Mouse (Mus musculus): Measurements from ENCODE around the gene Phlda3.
A peak's percentile ranks its signal among the peaks of the same experiment; 100 is the strongest.

Gene Phlda3

DNA sequence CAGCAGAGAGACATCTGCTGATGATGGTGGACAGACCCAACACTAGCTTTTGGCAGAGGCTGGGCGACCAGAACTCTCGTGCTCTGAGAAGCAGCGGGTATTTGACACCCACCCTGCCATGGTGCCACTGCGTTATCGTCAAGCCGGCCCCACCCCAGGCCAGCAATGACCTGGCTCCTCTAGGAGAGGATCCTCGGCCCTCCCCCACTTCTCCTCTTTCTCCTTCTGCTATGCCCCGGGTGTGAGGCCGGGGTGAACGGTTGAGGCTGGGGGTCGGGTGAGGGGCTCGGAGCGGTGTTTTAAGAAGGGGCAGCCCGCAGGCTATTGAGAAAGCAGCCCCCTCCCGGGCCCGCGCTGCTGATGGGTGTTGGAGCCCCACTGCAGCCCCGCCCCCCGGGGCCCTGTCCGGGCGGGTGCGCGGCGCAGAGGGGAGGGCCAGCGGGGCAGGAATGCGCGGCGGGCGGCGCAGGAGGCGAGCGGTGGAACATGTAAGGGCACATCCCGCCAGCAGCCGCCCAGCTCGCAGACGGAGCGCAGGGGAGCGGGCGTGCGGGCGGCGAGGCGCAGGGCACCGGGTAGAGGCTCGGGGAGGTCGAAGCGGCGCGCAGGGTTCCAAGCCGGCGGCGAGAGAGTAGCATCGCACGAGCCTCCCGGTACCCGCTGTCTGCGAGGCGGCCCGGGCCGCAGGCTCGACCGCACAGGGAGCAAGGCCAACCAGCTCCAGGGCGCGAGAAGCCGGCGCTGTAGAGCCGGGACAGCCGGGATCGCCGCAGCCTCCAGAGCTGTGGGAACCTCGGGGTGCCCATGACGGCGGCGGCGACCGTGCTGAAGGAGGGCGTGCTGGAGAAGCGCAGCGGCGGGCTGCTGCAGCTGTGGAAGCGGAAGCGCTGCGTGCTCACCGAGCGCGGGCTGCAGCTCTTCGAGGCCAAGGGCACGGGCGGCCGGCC, at the start of gene Phlda3:
TSS of gene Phlda3 (plus strand) at position 475 of the 947 bp plus-strand sequence.
- DNase-seq (ENCODE audit: low read depth, low spot score): no peak

DNA sequence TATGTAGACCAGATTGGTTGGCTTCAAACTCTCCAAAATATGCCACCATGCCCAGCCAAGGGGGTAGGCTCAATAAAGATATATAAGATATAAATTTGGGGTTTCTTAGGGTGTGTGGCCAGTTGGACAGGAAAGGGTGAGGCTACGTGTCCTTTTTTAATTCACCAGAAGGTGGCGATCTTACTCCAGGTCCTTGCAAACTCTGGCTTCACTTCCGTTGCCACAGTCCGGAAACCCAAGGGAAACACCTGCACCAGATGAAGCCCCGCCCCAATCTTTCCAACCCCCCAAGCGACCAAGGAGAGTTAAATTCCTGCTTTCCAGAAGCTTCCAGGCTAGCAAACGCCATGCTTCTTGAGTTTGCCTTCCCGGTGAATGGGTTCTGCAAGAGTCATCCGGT, 46.4 kb upstream of the Phlda3 start:
- peak; percentile 63 for DNase-seq (ENCODE audit: low read depth, low spot score)

DNA sequence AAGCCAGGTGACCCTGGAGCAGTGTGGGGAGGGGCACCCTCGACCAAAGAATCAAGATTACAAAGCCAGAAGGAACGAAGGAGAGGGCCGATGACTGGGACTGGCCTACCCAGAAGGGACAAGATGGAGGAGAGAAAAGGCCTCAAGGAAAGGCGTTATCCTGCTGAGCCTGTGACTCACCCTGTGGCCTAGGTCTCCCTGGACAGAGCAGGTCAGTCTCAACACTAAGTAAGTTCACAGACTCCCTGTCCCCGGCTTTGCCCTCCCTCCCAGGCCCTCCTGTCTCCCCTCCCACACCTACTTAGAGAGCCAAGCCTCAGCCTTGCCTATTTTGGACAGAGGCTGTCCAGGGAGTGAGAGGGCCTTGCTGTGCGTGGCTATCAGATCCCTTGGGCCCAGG, 45.9 kb upstream of the Phlda3 start, which contains the start of gene Csrp1:
TSS of gene Csrp1 (plus strand) at position 79 of the 400 bp plus-strand sequence.
- DNase-seq (ENCODE audit: low read depth, low spot score): no peak

DNA sequence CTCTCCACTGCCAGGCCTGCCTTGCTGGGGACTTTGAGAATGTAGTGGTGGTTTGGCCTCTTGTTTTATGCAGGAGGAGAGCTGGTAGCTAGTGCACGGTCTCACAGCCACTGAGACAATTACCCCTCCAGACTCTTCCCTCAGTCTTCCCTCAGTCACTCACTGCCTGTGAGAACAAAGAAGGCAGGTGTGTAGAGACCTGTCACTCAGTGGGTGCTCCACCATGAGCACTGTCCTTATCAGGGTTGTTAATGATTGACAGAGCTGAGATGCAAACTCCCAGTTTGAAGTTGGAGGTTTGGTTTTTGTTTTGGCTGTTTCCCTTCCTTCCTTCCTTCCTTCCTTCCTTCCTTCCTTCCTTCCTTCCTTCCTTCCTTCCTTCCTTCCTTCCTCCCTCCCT, 42.9 kb upstream of the Phlda3 start:
- DNase-seq (ENCODE audit: low read depth, low spot score): no peak

DNA sequence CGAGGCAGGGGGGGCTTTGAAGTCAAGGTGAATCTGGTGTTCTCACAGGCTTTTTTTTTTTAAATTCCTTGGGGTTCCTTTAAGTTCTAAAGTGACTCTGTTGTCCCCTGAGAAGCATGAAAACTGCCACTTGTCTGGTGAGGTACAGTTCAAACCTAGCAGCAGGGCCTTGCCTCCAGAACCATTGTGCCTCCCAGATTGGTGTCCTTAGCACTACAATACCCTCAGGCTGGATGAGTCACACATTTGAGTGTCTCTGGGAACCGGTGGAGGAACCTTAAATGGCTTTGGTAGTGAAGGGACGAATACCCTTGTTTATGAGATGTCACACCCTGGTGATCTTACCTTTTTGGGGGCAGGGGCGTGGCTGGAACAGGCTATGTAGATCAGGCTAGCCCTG, 41.8 kb upstream of the Phlda3 start:
- DNase-seq (ENCODE audit: low read depth, low spot score): no peak

DNA sequence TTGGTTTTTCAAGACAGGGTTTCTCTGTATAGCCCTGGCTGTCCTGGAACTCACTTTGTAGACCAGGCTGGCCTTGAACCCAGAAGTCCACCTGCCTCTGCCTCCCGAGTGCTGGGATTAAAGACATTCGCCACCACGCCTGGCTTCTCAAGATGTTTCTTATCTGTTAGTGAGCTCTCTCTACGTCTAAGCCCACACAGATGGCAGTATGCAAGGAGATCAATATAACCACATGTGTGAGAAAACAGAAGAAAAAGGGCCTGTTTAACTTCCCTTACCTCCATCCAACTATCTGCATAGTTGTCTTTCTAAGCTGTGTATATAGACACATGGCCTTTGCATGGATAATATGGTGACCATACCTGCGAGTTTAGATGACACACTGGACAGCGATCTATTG, 40.6 kb upstream of the Phlda3 start:
- no peak for DNase-seq (ENCODE audit: low read depth, low spot score)

DNA sequence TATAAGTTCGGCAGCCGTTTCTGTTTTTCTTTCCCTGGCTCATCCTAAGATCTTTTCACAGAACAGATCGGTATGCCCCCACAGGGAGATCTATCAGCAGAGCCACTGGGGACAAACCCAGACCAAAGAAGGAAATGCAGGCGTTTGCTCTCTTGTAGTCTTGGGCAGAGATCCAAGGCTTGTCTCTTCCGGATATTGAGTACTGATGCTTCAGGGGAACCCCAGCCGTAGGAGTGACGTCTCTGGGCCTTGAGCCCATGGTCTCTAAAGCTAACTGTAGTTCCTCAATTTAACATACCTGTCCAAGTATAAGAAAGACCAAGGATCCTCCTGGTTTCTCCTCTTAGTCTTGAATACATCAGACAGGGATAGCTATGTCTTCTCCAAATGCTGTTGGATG, 40.0 kb upstream of the Phlda3 start:
- no peak for DNase-seq (ENCODE audit: low read depth, low spot score)

DNA sequence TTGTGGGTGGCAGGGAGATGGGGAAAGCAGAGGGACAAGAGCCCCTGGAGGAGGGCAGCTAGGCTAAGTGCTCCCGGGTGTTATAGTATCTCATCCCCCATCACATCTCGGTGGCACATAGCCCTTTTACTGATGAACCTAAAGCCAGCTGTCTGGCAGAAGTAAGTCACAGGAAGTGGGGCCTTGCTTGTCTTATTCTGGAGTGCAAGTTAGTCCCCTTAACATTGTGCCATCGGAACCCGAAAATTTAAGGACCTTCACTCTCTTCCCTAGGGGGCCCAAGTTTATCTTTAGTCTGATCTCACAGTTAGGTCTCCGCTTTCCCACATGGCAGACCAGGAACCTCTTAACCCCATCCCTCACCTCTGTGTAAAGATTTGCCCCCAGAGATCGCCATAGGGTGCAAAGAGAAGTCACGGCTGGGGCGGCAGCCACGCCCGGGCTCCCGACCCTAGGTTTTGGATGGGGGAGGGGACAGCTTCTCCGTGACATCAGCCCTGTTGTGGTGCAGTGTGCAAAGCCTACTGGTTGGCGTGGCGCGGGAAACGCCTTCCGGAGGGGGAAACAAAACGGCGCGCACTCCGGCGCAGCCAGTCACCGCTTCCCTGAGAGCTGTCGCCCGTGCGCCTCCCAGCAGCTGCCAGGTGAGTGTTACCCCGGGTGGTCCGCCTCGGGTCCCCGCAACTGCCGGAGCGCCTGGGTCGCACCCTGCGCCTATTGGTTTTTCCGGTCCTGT, 37.1 kb upstream of the Phlda3 start:
- peak; percentile 65 for DNase-seq (ENCODE audit: low read depth, low spot score)

DNA sequence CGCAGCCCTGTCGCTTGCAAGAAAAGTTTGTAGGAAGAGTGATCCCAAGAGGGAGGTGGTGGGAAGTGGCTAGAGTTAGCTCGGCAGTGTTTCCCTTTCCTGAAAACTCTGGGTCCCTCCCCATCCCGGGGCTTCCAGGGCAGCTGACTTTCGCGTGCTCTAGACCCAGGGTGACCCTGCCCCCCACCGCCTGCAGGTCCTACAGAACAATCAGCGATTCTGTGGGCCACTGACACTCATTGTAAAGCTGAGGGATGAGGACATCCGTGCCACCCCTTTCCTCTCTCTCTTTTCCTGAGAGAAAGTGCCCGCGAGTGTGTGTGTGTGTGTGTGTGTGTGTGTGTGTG, 36.6 kb upstream of the Phlda3 start:
- no peak for DNase-seq (ENCODE audit: low read depth, low spot score)

DNA sequence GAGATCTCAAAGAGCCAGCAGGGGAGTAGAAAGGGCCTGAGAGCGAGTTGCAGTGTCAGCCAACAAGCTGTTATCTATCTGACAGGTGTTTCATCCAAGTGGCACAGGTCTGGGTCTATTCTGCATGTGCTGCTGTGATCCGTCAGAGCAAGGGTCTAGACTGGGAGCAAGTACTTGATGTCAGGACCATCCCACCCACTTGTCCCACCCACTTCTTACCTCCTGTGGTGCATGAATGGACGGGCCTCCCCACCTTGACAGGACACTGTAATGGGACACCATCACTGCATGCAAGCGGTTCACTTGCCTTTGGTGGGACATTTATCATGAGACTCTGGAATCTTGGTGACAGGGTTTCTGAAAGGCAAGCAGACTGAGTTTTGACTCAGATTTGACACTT, 36.1 kb upstream of the Phlda3 start:
- no peak for DNase-seq (ENCODE audit: low read depth, low spot score)

DNA sequence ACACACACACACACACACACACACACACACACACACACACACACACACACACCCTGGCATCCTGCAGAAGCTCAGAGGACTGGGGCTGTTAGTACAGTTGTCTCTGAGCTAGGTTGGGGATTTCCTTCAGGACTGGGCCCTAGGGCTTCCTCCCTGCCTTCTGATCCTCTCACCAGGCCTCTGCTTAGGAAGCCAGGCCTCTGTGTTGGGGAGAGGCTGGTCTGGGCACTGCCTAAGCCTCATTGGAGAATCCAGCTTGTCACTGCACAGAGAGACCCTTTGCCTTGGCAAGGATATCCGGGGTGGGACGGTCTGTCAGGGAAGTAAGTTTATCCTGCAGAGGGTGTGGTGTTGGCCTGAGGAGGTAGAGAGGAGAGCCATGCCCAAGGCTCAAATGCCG, 35.6 kb upstream of the Phlda3 start:
- DNase-seq (ENCODE audit: low read depth, low spot score): no peak

DNA sequence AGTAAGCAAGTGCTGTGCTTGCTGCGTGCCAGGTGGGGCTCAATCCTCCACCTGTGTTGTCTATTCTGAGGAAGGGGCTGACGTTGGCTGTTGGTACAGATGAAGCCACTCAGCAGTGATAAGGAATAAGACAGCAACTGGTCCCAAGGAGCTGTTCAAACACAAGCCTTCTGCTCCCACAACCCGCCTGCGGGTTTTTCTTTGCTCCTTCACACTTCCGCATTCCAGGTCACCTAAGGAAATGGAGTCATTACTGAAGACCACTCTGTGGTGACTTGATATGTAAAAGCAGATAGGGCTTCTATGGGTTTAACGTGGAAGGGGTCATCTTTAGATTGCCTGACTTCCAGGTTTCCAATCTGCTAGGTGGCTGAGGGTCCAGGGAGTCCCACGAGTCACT, 34.5 kb upstream of the Phlda3 start:
- no peak for DNase-seq (ENCODE audit: low read depth, low spot score)

DNA sequence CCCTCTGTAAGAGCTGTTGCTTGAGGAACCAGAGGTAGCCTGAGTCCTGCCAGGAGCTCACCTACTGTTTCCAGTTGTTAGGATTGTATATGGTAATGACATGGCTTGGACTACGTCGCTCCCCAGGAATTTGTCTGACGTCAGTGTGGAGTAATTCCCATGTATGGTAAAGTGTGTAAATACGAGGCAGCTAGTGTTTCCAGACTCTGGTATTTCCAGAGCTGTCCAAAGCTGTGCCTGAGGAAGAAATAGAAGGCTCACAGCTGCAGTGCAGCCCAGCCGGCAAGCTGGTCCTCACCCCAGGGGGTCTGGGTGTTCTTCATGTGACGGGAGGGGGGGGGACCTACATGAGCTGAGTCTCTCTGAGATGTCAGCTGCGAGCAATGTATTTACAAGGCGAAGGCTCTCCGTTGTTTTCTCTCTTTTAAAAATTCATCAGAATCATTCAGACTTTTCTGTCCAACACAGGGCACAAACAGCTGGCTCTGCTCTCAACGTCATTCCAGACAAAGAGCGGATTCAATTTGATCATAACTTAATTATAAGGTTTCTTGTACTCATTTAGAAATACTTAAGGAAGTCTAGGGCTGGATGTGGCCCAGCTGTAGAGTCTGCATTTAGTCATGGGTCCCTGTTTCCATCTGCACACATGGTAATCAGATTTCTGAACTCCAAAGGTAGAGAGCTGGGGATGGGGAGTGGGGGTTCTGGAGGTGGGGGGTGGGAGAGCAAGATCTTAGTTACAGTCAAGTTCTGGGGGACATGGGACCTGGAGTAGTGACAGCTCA, 33.8 kb upstream of the Phlda3 start:
- DNase-seq (ENCODE audit: low read depth, low spot score): no peak

DNA sequence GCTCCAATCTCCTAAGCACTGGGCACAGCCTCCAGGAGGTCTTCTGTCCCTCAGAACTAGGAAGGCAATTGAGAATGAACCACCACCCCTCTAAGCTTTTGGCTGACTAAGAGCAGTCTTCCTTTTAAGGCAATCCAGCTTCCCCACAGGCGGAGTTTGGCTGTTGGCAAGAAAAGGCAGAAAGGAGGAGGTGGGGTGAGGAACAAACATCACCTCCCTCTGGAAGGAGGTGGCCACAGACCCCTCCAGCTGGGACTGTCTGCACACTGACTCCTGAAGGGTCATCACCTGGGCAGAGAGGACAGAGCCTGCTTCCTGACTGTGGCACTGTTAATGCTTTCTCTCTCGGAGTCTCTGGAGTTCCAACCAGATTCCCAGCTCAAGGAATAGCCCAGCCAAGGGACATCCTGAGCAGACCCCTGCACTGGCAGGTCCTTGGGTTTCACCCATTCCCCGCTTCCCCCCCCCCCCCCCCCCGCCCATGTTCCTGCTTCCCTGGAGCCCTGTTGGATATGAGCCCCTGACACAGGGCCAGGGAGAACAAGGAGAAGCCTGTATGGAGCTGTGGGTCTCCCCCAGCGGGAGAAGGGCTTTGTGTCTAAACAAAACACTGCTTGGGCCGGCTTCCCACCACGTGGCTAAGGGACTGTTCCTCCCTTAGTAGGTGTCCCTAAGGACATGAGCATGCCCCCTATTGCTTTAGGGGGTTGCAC, 31.5 kb upstream of the Phlda3 start:
- DNase-seq (ENCODE audit: low read depth, low spot score): no peak

DNA sequence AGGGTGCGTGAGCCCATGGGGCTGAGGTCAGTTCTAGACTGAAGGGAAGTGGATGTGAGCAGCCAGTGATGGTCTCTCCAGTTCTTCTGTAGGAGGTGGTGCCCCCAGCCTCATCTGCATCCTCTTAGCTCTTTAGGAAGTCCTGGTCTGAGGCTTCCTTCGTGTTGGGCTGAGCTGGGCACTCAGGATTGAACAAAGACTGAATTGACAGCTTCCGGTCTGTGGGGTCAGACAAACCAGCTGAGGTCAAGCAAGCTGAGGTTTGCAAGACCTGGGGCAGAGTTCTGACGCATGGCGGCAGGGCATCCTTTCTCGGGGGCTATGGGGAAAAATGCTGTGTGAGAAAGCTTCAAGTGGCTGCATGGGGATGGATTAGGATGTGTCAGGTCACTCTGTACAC, 30.5 kb upstream of the Phlda3 start:
- DNase-seq (ENCODE audit: low read depth, low spot score): no peak

DNA sequence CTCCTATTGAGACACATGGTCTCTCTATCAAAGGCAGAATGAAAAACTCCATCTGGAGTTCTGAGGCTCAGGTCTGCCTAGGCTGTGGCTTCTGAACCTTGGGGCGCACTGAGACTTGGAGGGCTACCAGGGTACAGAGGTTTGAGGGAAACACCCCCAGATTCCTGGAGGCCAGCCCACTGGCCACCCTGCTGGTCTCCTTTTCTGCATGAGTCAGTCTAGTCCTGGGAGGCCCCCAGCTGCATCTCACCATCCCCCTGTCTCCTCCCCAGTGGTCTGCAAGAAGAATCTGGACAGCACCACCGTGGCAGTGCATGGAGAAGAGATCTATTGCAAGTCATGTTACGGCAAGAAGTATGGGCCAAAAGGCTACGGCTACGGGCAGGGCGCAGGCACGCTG, 20.9 kb upstream of the Phlda3 start:
- DNase-seq (ENCODE audit: low read depth, low spot score): no peak

DNA sequence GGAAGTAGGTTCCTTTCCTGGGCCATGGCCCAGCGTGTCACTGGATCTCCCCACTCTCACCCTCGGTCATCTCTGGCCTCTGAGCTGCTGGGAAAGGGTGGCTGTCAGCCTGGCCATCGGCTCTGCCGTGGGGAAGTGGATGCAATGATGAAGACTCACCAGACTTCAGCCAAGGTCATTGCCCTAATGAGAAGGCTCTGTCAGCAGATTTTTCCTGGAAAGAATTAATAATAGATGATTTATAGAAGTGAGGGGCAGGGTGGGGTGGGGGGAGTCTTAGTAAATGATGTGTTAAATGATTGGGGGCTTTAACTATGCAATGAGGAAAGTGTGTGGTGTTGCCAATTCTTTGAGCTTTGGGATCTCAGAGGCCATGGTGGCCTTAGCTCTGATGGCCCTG, 19.7 kb upstream of the Phlda3 start:
- DNase-seq (ENCODE audit: low read depth, low spot score): no peak

DNA sequence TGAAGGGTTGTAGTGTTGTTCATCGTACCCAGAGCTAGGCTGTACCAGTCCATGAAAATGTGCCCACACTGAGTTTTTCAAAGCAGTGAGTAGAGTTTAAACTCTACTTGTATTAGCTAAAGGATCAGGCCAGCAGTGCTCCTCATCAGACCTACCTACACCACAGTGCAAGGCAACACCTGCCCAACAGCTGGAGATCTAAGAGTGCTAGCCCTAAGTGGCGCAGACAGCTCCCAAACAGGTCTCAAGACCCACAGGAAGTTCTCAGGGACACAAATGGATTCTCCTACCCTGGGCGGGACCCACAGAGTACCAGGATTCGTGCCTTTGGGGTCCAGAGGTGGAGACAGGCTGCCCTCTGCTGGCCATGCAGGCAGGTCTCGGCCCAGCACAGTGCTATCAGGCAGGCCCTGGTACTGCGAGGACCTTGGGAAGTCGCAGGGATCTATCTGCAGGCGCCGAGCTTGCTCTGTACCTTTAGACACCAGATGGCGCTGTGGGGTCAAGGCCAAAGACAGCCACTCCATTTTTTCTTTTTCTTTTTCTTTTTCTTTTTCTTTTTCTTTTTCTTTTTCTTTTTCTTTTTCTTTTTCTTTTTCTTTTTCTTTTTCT, 13.1 kb upstream of the Phlda3 start:
- DNase-seq (ENCODE audit: low read depth, low spot score): peak; percentile 82

DNA sequence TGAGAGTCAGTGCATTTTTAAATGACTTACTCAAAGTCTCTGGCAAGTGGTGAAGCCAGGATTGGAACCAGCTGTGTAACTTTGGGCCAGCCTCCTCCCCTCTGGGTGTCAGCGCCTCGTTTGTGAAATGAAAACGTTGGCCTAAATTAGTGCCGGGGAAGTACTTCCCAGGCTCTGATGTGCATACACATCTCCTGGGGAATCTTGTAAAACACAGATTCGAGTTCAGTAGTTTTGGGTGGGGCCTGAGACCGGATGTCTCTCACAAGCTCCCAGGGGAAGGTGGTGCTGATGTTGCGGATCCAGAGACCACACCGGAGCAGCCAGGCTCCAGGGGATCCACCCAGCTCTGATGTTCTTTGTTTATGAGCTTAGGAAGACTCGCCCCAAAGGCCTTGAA, 10.6 kb upstream of the Phlda3 start:
- DNase-seq (ENCODE audit: low read depth, low spot score): no peak

DNA sequence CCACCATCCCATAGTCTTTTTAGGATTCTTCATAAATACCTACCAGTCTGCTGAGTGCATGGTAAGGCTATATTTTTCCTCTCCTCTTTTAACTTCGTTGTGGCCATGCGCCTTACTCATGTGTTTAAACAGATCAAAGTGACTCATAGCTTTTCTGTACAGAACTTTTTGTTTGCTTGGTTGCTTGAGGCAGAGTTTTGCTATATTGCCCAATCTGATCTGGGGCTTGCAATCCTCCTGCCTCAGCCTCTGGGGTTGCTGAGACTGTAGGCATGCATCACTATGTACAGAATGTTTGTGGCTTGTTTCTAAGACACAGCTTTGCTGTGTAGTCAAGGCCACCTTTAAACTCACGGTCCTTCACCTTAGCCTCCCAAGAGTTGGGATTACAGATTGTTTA, 10.0 kb upstream of the Phlda3 start:
- DNase-seq (ENCODE audit: low read depth, low spot score): no peak

DNA sequence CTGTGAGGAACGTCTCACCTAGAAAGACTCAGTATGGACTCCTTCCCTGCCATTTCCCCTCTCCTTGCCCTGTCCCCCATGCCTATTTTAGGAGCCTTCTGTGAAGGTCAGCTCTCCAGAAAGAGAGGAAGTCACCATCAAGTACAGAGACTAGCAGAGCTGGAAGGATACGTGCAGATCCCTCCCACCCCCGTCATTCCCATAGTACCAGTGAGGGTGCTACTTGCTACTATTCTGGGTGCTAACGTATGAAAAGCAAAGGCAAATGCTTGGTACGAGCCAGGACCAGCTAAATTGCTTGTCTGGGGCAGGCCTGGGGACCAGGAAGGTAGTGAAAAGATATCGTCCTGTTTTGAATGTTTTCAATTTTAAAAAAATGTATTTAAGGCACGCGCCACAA, 8.6 kb upstream of the Phlda3 start:
- DNase-seq (ENCODE audit: low read depth, low spot score): no peak

Measured in WW6 (cell line).